Comparison of ENCODE assay signal across 17 mouse cellular contexts in the genomic region with DNA sequence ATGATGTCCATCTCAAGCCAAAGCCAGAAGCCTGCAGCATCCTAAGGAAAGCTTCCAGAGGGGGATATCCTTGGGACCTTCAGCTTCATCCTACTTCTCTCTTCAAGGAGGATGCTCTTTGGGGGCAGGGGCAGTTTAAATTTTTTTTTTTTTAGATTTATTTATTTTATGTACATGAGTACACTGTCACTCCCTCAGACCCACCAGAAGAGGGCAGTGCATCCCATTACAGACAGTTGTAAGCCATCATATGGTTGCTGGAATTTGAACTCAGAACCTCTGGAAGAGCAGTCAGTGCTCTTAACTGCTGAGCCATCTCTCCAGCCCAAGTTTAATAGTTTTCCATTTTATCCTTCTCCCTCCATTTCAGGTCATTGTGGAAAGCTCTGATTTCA. TPM values are rescaled to one million over a fixed set of nuclear protein-coding genes. Genes with fewer than 3 reads are reported as not detected.
DNase-seq lines count a peak whose midpoint lies in the region; ATAC-seq and TF ChIP-seq lines count a peak whose summit lies in the region.
"Had no signal": no experiment of that assay in that cellular context is flagged by ENCODE, and none has a peak within 500 bp of the region (broad histone marks: within the 10 kb centered on the region; RNA-seq: fewer than 3 reads in every experiment).

No protein-coding gene starts in this region.

- no peaks in the 10 kb centered on the region for H3K9me3 ChIP-seq in lung, embryonic 14.5 days (ENCODE audit: low read depth, low read length)
- H3K9me3 ChIP-seq in stomach, postnatal 0 days (ENCODE audit: control insufficient read depth, low read length), result no peaks in the 10 kb centered on the region
- H3K9me3 ChIP-seq: limb, embryonic 13.5 days; neural tube, embryonic 12.5 days had no signal

- no peaks in the 10 kb centered on the region for H3K27me3 ChIP-seq in lung, embryonic 14.5 days (ENCODE audit: insufficient read depth, low read length)
- no peaks in the 10 kb centered on the region for H3K27me3 ChIP-seq in stomach, postnatal 0 days (ENCODE audit: control insufficient read depth, insufficient read depth, low read length)
- H3K27me3 ChIP-seq: limb, embryonic 13.5 days; neural tube, embryonic 12.5 days had no signal

- no peak overlapping the region for H3K4me2 ChIP-seq in lung, embryonic 14.5 days
- H3K4me2 ChIP-seq in stomach, postnatal 0 days (replicated peaks; ENCODE audit: low read depth), result no peak overlapping the region
- H3K4me2 ChIP-seq: limb, embryonic 13.5 days; neural tube, embryonic 12.5 days had no signal

- no peaks in the 10 kb centered on the region for H3K36me3 ChIP-seq in lung, embryonic 14.5 days (ENCODE audit: insufficient read depth)
- no peaks in the 10 kb centered on the region for H3K36me3 ChIP-seq in stomach, postnatal 0 days (ENCODE audit: control insufficient read depth, insufficient read depth, low read length)
- H3K36me3 ChIP-seq: limb, embryonic 13.5 days; neural tube, embryonic 12.5 days had no signal

- intact Hi-C loops in gastrocnemius, adult 2 months (cut with DNase I), result no loop called here
- intact Hi-C loops in gastrocnemius, postnatal 14 days (cut with DNase I; ENCODE audit: low total_unique reads), result no loop called here

- TF ChIP-seq CTCF in gastrocnemius, adult 2 months (IDR thresholded peaks at IDR 0.05), result peak; percentile 35; the same call in 1 of the 2 replicates
- peak; percentile 17; the same call in 1 of the 2 replicates for TF ChIP-seq CTCF in lung, embryonic 14.5 days (IDR thresholded peaks at IDR 0.05; ENCODE audit: low read depth)
- TF ChIP-seq CTCF in stomach, postnatal 0 days (IDR thresholded peaks at IDR 0.05; ENCODE audit: low read depth), result peak; percentile 42; the same call in 1 of the 2 replicates

- no peaks in the 10 kb centered on the region for H3K4me1 ChIP-seq in lung, embryonic 14.5 days (ENCODE audit: insufficient read depth)
- no peaks in the 10 kb centered on the region for H3K4me1 ChIP-seq in stomach, postnatal 0 days (replicated peaks; ENCODE audit: control insufficient read depth, insufficient read depth)
- H3K4me1 ChIP-seq: limb, embryonic 13.5 days; neural tube, embryonic 12.5 days had no signal

- TF ChIP-seq EP300 in stomach, postnatal 0 days (optimal IDR thresholded peaks at IDR 0.05), result no peak

- H3K4me3 ChIP-seq in gastrocnemius, adult 2 months, result no peak overlapping the region
- no peak overlapping the region for H3K4me3 ChIP-seq in lung, embryonic 14.5 days (ENCODE audit: low read depth, low read length)
- H3K4me3 ChIP-seq in stomach, postnatal 0 days (ENCODE audit: low read depth, low read length), result no peak overlapping the region
- H3K4me3 ChIP-seq: limb, embryonic 13.5 days; neural tube, embryonic 12.5 days had no signal

- no peak for ATAC-seq in lung, embryonic 14.5 days (ENCODE audit: insufficient read depth)
- no peak for ATAC-seq in stomach, postnatal 0 days (ENCODE audit: low FRiP score, low TSS enrichment)
- ATAC-seq: forebrain, embryonic 14.5 days; hindbrain, embryonic 16.5 days; midbrain, embryonic 16.5 days had no signal

- H3K9ac ChIP-seq in lung, embryonic 14.5 days, result no peak overlapping the region
- no peak overlapping the region for H3K9ac ChIP-seq in stomach, postnatal 0 days (ENCODE audit: low read length)
- H3K9ac ChIP-seq: limb, embryonic 13.5 days; neural tube, embryonic 12.5 days had no signal

- no peak for DNase-seq in gastrocnemius, adult 2 months
- no peak for DNase-seq in gastrocnemius, postnatal 14 days
- no peak for DNase-seq in lung, embryonic 14.5 days
- no peak for DNase-seq in lung, postnatal 14 days
- DNase-seq in NIH3T3 (ENCODE audit: low read depth), result peak; percentile 43
- no peak for DNase-seq in stomach, postnatal 0 days (ENCODE audit: low spot score)
- DNase-seq in right cerebral cortex, postnatal 14 days, result no peak
- no peak for DNase-seq in cerebellum, adult 9-10 months
- DNase-seq: adrenal gland, postnatal 14 days; cerebellum, postnatal 14 days; heart, adult 11 months; lung, adult 2 months had no signal

- no peak overlapping the region for H3K27ac ChIP-seq in gastrocnemius, adult 2 months
- no peak overlapping the region for H3K27ac ChIP-seq in lung, embryonic 14.5 days (ENCODE audit: low read depth)
- no peak overlapping the region for H3K27ac ChIP-seq in stomach, postnatal 0 days (replicated peaks)
- H3K27ac ChIP-seq: limb, embryonic 13.5 days; neural tube, embryonic 12.5 days had no signal

RNA-seq across cellular contexts. Expression of gene Lrrc59, which starts 8.1 kb away (rescaled TPM):
- total RNA-seq in gastrocnemius, adult 2 months (2021), result 10 to 100 TPM; 35.8 to 37.5 TPM
- 10 to 100 TPM; 26.9 to 35.5 TPM for total RNA-seq in gastrocnemius, postnatal 14 days (2021)
- 211 and 222 TPM in 2 replicates for polyA plus RNA-seq in lung, embryonic 14.5 days (2014; fragmentation: Nextera tagmentation; extraction: Ambion mirVana)
- 101 and 109 TPM in 2 replicates for polyA plus RNA-seq in stomach, postnatal 0 days (2015; fragmentation: Nextera tagmentation; extraction: Ambion mirVana)

RNA-seq across cellular contexts. Expression of gene Acsf2, which starts 19.8 kb away (rescaled TPM):
- 1 to 10 TPM; 1.6 to 3.6 TPM for total RNA-seq in gastrocnemius, adult 2 months (2021)
- total RNA-seq in gastrocnemius, postnatal 14 days (2021), result 1 to 10 TPM; 4.1 to 6.6 TPM
- 10.2 and 10.4 TPM in 2 replicates for polyA plus RNA-seq in lung, embryonic 14.5 days (2014; fragmentation: Nextera tagmentation; extraction: Ambion mirVana)
- polyA plus RNA-seq in stomach, postnatal 0 days (2015; fragmentation: Nextera tagmentation; extraction: Ambion mirVana), result 2.5 and 3.0 TPM in 2 replicates

RNA-seq across cellular contexts. Expression of gene Mrpl27, which starts 32.1 kb away (rescaled TPM):
- 10 to 100 TPM; 50.4 to 59.8 TPM for total RNA-seq in gastrocnemius, adult 2 months (2021)
- 10 to 100 TPM; 56.4 to 59.0 TPM for total RNA-seq in gastrocnemius, postnatal 14 days (2021)
- 137 TPM in 2 replicates for polyA plus RNA-seq in lung, embryonic 14.5 days (2014; fragmentation: Nextera tagmentation; extraction: Ambion mirVana)
- polyA plus RNA-seq in stomach, postnatal 0 days (2015; fragmentation: Nextera tagmentation; extraction: Ambion mirVana), result 123 and 124 TPM in 2 replicates

RNA-seq across cellular contexts. Expression of gene Eme1, which starts 32.3 kb away (rescaled TPM):
- total RNA-seq in gastrocnemius, adult 2 months (2021), result not detected
- under 1 TPM; 0.90 to 0.91 TPM for total RNA-seq in gastrocnemius, postnatal 14 days (2021)
- polyA plus RNA-seq in lung, embryonic 14.5 days (2014; fragmentation: Nextera tagmentation; extraction: Ambion mirVana), result 30.0 and 35.4 TPM in 2 replicates
- 2.7 and 3.4 TPM in 2 replicates for polyA plus RNA-seq in stomach, postnatal 0 days (2015; fragmentation: Nextera tagmentation; extraction: Ambion mirVana)

RNA-seq across cellular contexts. Expression of gene Xylt2, which starts 55.9 kb away (rescaled TPM):
- total RNA-seq in gastrocnemius, adult 2 months (2021), result 1 to 10 TPM; 3.6 to 3.9 TPM
- total RNA-seq in gastrocnemius, postnatal 14 days (2021), result 1 to 10 TPM; 6.6 to 7.8 TPM
- polyA plus RNA-seq in lung, embryonic 14.5 days (2014; fragmentation: Nextera tagmentation; extraction: Ambion mirVana), result 25.0 and 31.5 TPM in 2 replicates
- 8.4 and 8.6 TPM in 2 replicates for polyA plus RNA-seq in stomach, postnatal 0 days (2015; fragmentation: Nextera tagmentation; extraction: Ambion mirVana)
